Mouse (Mus musculus): ENCODE measurements around the gene Ndc1. TPM values are rescaled to one million over a fixed set of nuclear protein-coding genes. Genes with fewer than 3 reads are reported as not detected.
"Not testable (repeated sequence)": the region's sequence is repeated elsewhere in the genome, so short reads cannot be mapped to it uniquely, and the experiment has no call there.

The Ndc1 gene
- polyA plus RNA-seq, 1 experiment from 2014 or later, result 48.9 TPM

- H3K9me3 ChIP-seq (ENCODE audit: control insufficient read depth, low read length), result no peaks in the 10 kb centered on the region
- no peaks in the 10 kb centered on the region for H3K4me1 ChIP-seq (ENCODE audit: control insufficient read depth, insufficient read depth, low read length)
- H3K27ac ChIP-seq (ENCODE audit: low read depth, low read length), result no peak overlapping the region
- no peaks in the 10 kb centered on the region for H3K27me3 ChIP-seq (ENCODE audit: control insufficient read depth, insufficient read depth, low read length)
- H3K4me2 ChIP-seq (replicated peaks; ENCODE audit: low read depth, low read length), result no peak overlapping the region
- 0 out of 2 replicates have a peak, but pooled peaks cover 2% of the 10 kb centered on the region for H3K36me3 ChIP-seq (ENCODE audit: control insufficient read depth, insufficient read depth, low read length)
- ATAC-seq (ENCODE audit: low FRiP score, low TSS enrichment), result no peak
- no peak overlapping the region for H3K4me3 ChIP-seq (ENCODE audit: low read length)
- 82% methylated on average over 7 of the region's 7 CpGs for WGBS
- H3K9ac ChIP-seq (ENCODE audit: low read depth, low read length), result no peak overlapping the region
These were observed 23.0 kb upstream of the Ndc1 start for GRCm38 (mm10) chr4:107344612-107345011.

- Histone ChIP-seq H3K36me3 (ENCODE audit: control insufficient read depth, insufficient read depth, low read length) (0 out of 2 replicates have a peak, but pooled peaks cover 2% of the 10 kb centered on the region), H3K4me1 (ENCODE audit: control insufficient read depth, insufficient read depth, low read length) (no peaks in the 10 kb centered on the region), H3K9me3 (ENCODE audit: control insufficient read depth, low read length) (no peaks in the 10 kb centered on the region), H3K4me3 (ENCODE audit: low read length) (no peak overlapping the region), H3K4me2 (replicated peaks; ENCODE audit: low read depth, low read length) (no peak overlapping the region), H3K27ac (ENCODE audit: low read depth, low read length) (no peak overlapping the region), H3K27me3 (ENCODE audit: control insufficient read depth, insufficient read depth, low read length) (no peaks in the 10 kb centered on the region), H3K9ac (ENCODE audit: low read depth, low read length) (no peak overlapping the region)
- no peak for ATAC-seq (ENCODE audit: low FRiP score, low TSS enrichment)
- 27% methylated on average over 6 of the region's 6 CpGs for WGBS
These were observed 20.4 kb upstream of the Ndc1 start for GRCm38 (mm10) chr4:107347221-107347620.

DNA sequence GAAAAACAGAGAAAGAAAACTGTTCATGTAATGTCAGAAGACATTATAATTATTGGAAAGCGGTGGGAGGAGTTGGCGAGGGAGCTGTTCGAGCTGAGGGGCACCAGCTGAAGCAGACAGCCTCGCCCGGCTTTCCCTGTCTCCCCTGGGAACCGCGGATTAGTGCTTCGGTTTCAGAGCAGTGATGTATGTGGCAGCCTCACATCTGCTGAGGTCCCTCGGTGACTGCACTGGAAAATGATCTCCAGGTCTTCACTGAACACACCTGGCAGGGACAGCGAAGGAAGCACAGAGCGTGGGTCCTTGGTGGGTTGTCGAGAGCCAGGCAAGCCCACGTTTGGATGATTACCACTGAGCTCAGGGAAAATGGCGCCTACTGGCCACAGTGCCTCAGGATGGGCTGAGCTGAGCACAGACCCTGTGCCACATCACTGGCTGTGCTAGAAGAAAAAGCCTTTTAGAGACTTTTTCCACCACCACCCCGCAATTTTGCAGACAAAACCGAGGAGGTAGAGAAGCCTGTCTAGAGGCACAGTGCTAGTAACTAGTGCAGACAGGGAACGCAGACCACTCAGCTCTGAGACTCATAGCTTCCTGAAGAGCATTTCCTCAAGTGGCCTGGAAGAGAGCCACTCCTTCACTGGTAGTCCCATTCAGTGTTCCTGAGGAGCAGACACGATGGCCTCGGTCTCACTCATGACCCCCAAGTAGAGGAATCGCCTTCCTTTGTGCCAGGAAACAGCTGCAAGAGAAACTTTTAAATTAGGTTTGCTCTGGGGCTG is 18.9 kb upstream of the Ndc1 start:
- Histone ChIP-seq H3K27me3 (ENCODE audit: control insufficient read depth, insufficient read depth, low read length) (no peaks in the 10 kb centered on the region), H3K4me1 (ENCODE audit: control insufficient read depth, insufficient read depth, low read length) (peaks cover 3% of the 10 kb centered on the region), H3K9ac (ENCODE audit: low read depth, low read length) (no peak overlapping the region), H3K36me3 (ENCODE audit: control insufficient read depth, insufficient read depth, low read length) (0 out of 2 replicates have a peak, but pooled peaks cover 2% of the 10 kb centered on the region), H3K27ac (ENCODE audit: low read depth, low read length) (no peak overlapping the region), H3K4me2 (replicated peaks; ENCODE audit: low read depth, low read length) (no peak overlapping the region), H3K4me3 (ENCODE audit: low read length) (no peak overlapping the region), H3K9me3 (ENCODE audit: control insufficient read depth, low read length) (no peaks in the 10 kb centered on the region)
- 72% methylated on average over 20 of the region's 20 CpGs for WGBS
- no peak for ATAC-seq (ENCODE audit: low FRiP score, low TSS enrichment)

- Histone ChIP-seq H3K27ac (ENCODE audit: low read depth, low read length) (no peak overlapping the region), H3K9ac (ENCODE audit: low read depth, low read length) (no peak overlapping the region), H3K9me3 (ENCODE audit: control insufficient read depth, low read length) (no peaks in the 10 kb centered on the region), H3K36me3 (ENCODE audit: control insufficient read depth, insufficient read depth, low read length) (0 out of 2 replicates have a peak, but pooled peaks cover 2% of the 10 kb centered on the region), H3K4me1 (ENCODE audit: control insufficient read depth, insufficient read depth, low read length) (peaks cover 10% of the 10 kb centered on the region), H3K27me3 (ENCODE audit: control insufficient read depth, insufficient read depth, low read length) (no peaks in the 10 kb centered on the region), H3K4me3 (ENCODE audit: low read length) (no peak overlapping the region), H3K4me2 (replicated peaks; ENCODE audit: low read depth, low read length) (no peak overlapping the region)
- no peak for ATAC-seq (ENCODE audit: low FRiP score, low TSS enrichment)
- WGBS, result 62% methylated on average over 8 of the region's 8 CpGs
These were observed 18.1 kb upstream of the Ndc1 start for GRCm38 (mm10) chr4:107349311-107350008.

- no peak overlapping the region for H3K4me2 ChIP-seq (replicated peaks; ENCODE audit: low read depth, low read length)
- no peak overlapping the region for H3K9ac ChIP-seq (ENCODE audit: low read depth, low read length)
- H3K27me3 ChIP-seq (ENCODE audit: control insufficient read depth, insufficient read depth, low read length), result no peaks in the 10 kb centered on the region
- no peaks in the 10 kb centered on the region for H3K9me3 ChIP-seq (ENCODE audit: control insufficient read depth, low read length)
- H3K4me3 ChIP-seq (ENCODE audit: low read length), result no peak overlapping the region
- no peak overlapping the region for H3K27ac ChIP-seq (ENCODE audit: low read depth, low read length)
- no peaks in the 10 kb centered on the region for H3K36me3 ChIP-seq (ENCODE audit: control insufficient read depth, insufficient read depth, low read length)
- no peak for ATAC-seq (ENCODE audit: low FRiP score, low TSS enrichment)
- H3K4me1 ChIP-seq (ENCODE audit: control insufficient read depth, insufficient read depth, low read length), result peaks cover 13% of the 10 kb centered on the region
These were observed 16.2 kb upstream of the Ndc1 start for GRCm38 (mm10) chr4:107351368-107351767.

DNA sequence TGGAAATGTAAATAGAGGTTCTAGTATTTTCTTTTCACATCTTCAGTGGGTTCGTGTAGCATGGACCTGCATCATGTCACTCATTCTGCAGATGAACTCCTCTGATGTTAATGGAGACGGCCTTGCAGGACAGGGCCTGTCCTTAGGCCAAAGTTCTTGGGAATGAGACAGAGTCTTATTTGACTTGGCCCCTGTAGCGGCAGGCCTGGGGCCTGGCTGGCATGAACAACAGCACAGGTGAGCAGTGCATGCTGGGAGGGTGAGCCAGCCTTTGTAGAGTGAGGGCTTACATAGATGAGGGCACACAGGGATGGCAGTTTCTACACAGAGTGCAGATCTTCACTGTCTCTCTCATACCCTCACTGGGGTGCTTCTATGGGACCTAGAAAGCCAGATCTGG is 14.0 kb upstream of the Ndc1 start:
- Histone ChIP-seq H3K9me3 (ENCODE audit: control insufficient read depth, low read length) (no peaks in the 10 kb centered on the region), H3K4me1 (ENCODE audit: control insufficient read depth, insufficient read depth, low read length) (peaks cover 13% of the 10 kb centered on the region), H3K9ac (ENCODE audit: low read depth, low read length) (no peak overlapping the region), H3K27ac (ENCODE audit: low read depth, low read length) (peak overlapping the region; percentile 80; the same call in 1 of the 2 replicates), H3K4me2 (replicated peaks; ENCODE audit: low read depth, low read length) (no peak overlapping the region), H3K27me3 (ENCODE audit: control insufficient read depth, insufficient read depth, low read length) (no peaks in the 10 kb centered on the region), H3K4me3 (ENCODE audit: low read length) (no peak overlapping the region), H3K36me3 (ENCODE audit: control insufficient read depth, insufficient read depth, low read length) (no peaks in the 10 kb centered on the region)
- 85% methylated on average over 3 of the region's 3 CpGs for WGBS
- no peak for ATAC-seq (ENCODE audit: low FRiP score, low TSS enrichment)

GRCm38 (mm10) chr4:107354126-107354525 is 13.5 kb upstream of the Ndc1 start:
- peak overlapping the region; percentile 80 for H3K27ac ChIP-seq (ENCODE audit: low read depth, low read length)
- WGBS, result 47% methylated on average over 5 of the region's 5 CpGs
- H3K4me2 ChIP-seq (replicated peaks; ENCODE audit: low read depth, low read length), result no peak overlapping the region; the same call in 1 of the 2 replicates
- H3K36me3 ChIP-seq (ENCODE audit: control insufficient read depth, insufficient read depth, low read length), result no peaks in the 10 kb centered on the region
- H3K4me3 ChIP-seq (ENCODE audit: low read length), result no peak overlapping the region
- H3K9ac ChIP-seq (ENCODE audit: low read depth, low read length), result 0 out of 2 replicates have a peak overlapping the region, but pooled peaks have one; percentile 4
- peak; percentile 41 for ATAC-seq (ENCODE audit: low FRiP score, low TSS enrichment)
- H3K9me3 ChIP-seq (ENCODE audit: control insufficient read depth, low read length), result no peaks in the 10 kb centered on the region
- peaks cover 13% of the 10 kb centered on the region for H3K4me1 ChIP-seq (ENCODE audit: control insufficient read depth, insufficient read depth, low read length)
- H3K27me3 ChIP-seq (ENCODE audit: control insufficient read depth, insufficient read depth, low read length), result no peaks in the 10 kb centered on the region

DNA sequence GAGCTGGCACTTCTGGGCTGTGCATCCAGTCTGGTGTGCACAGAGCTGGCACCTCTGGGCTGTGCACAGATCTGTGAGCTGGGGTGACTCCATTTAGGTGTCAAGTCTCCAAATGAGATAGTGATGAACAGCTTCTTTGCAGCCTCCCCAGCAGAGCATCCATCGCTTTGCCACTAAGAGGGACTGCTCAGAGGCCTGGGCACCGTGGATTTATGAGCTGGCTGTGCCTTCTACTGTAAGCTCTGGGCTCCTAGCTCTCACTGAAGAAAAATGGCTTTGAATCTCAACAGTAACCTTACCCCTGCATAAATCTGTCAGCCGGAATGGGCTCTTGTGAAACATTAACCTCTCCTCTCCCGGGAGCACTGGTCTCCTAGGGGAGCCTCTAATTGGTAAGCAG is 13.0 kb upstream of the Ndc1 start:
- Histone ChIP-seq H3K27ac (ENCODE audit: low read depth, low read length) (peak overlapping the region; percentile 80), H3K9ac (ENCODE audit: low read depth, low read length) (0 out of 2 replicates have a peak overlapping the region, but pooled peaks have one; percentile 4), H3K4me1 (ENCODE audit: control insufficient read depth, insufficient read depth, low read length) (peaks cover 13% of the 10 kb centered on the region), H3K4me2 (replicated peaks; ENCODE audit: low read depth, low read length) (no peak overlapping the region; the same call in 1 of the 2 replicates), H3K36me3 (ENCODE audit: control insufficient read depth, insufficient read depth, low read length) (no peaks in the 10 kb centered on the region), H3K27me3 (ENCODE audit: control insufficient read depth, insufficient read depth, low read length) (no peaks in the 10 kb centered on the region), H3K4me3 (ENCODE audit: low read length) (no peak overlapping the region), H3K9me3 (ENCODE audit: control insufficient read depth, low read length) (no peaks in the 10 kb centered on the region)
- ATAC-seq (ENCODE audit: low FRiP score, low TSS enrichment), result peak; percentile 92
- WGBS, result 3% methylated on average over 4 of the region's 4 CpGs

DNA sequence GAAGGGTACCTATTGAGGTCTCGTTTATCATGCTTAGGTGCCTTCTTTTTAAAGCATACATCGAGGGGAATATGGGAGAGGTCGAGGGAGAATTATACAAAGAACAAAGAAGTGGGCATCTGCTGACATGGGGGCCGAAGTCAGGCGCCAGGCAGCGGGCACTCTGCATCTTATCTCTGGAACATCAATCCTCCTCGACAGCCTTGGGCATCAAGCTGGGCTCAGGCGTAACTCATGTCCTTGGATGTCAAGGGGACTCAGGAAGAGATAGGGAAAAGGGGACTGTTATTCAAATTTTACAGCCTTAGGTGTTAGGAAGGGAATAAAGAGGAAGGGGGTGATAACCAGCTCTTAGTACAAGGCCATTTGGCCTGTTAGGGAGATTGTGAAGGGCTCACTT is 10.4 kb upstream of the Ndc1 start:
- H3K4me3 ChIP-seq (ENCODE audit: low read length); H3K4me2 ChIP-seq (replicated peaks; ENCODE audit: low read depth, low read length); H3K27me3 ChIP-seq (ENCODE audit: control insufficient read depth, insufficient read depth, low read length); H3K9me3 ChIP-seq (ENCODE audit: control insufficient read depth, low read length); H3K9ac ChIP-seq (ENCODE audit: low read depth, low read length); H3K27ac ChIP-seq (ENCODE audit: low read depth, low read length); ATAC-seq (ENCODE audit: low FRiP score, low TSS enrichment); H3K36me3 ChIP-seq (ENCODE audit: control insufficient read depth, insufficient read depth, low read length): not testable (repeated sequence)
- 46% methylated on average over 8 of the region's 8 CpGs for WGBS
- H3K4me1 ChIP-seq (ENCODE audit: control insufficient read depth, insufficient read depth, low read length), result peaks cover 16% of the 10 kb centered on the region

All from kidney, embryonic 14.5 days (tissue).